In the genomic region with DNA sequence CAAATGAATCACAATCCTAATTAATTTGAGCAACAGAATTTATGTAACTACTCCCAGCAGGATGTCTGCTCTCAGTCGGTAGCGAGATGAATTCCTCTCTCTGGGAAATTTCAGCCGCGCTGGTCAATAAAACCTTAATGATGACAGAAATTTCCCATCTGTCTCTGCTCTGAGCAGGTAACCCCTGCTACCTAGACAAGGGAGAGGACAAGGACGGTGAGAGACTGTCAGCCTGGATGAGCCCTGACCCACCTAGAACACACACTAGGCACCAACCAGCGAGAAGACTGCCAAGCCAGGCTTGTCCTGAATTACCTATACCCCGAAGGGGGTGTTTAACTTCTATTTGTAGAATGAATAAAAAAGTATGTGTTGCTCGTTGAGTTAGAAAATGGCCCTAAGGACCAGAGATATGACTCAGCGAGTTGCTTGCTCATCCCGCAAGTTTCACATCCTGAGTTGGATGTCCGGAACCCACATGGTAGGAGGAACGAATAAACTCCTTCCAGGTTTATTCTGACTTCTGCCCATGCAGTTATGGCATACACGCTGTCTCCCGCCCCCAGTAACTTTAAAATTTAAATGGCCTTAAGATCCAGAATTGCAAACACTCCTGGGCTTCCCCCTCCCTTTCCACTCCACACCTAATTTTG, we compare ENCODE assay signal across 8 mouse cellular contexts.
DNase-seq lines count a peak whose midpoint lies in the region; ATAC-seq and TF ChIP-seq lines count a peak whose summit lies in the region.

No protein-coding gene starts in this region.

- TF ChIP-seq EP300 in heart, postnatal 0 days (IDR thresholded peaks at IDR 0.05; ENCODE audit: low read depth) = no peak

- H3K9ac ChIP-seq in heart, embryonic 11.5 days (ENCODE audit: low read depth, low read length) = peak overlapping the region; percentile 60
- H3K9ac ChIP-seq in heart, postnatal 0 days (replicated peaks; ENCODE audit: low read depth, low read length) = peak overlapping the region; percentile 57; the same call in 1 of the 2 replicates

- DNase-seq in heart, postnatal 25 days (ENCODE audit: low spot score) = no peak
- no peak for DNase-seq in heart, postnatal 0 days (ENCODE audit: low spot score)
- DNase-seq in midbrain, embryonic 10.5 days (ENCODE audit: low spot score) = peak; percentile 16
- DNase-seq in embryo, embryonic 10 days (ENCODE audit: low spot score) = no peak
- no peak for DNase-seq in cerebellum, adult 11-12 months

- H3K27ac ChIP-seq in heart, embryonic 11.5 days (ENCODE audit: low read depth, low read length) = no peak overlapping the region
- no peak overlapping the region for H3K27ac ChIP-seq in bone marrow macrophage, adult 2 months (ENCODE audit: insufficient read depth, low read depth, low read length)
- no peak overlapping the region for H3K27ac ChIP-seq in heart, postnatal 0 days (ENCODE audit: low read depth)
- H3K27ac ChIP-seq in midbrain, embryonic 10.5 days (replicated peaks) = peak overlapping the region; percentile 85

- H3K27me3 ChIP-seq in heart, embryonic 11.5 days (ENCODE audit: control insufficient read depth, insufficient read depth, low read length) = 0 out of 2 replicates have a peak, but pooled peaks cover 2% of the 10 kb centered on the region
- H3K27me3 ChIP-seq in heart, postnatal 0 days (ENCODE audit: control insufficient read depth, insufficient read depth, low read length) = peaks cover 3% of the 10 kb centered on the region; the same call in 1 of the 2 replicates
- no peaks in the 10 kb centered on the region for H3K27me3 ChIP-seq in midbrain, embryonic 10.5 days (ENCODE audit: low read depth, poor library complexity, severe bottlenecking)

- no peak for TF ChIP-seq POLR2A in bone marrow macrophage, adult 2 months (IDR thresholded peaks at IDR 0.05; ENCODE audit: borderline replicate concordance, low read depth, low read length)

- H3K36me3 ChIP-seq in heart, embryonic 11.5 days (ENCODE audit: control insufficient read depth, insufficient read depth, low read length) = no peaks in the 10 kb centered on the region
- H3K36me3 ChIP-seq in heart, postnatal 0 days (replicated peaks; ENCODE audit: control insufficient read depth, insufficient read depth, low read length) = no peaks in the 10 kb centered on the region
- H3K36me3 ChIP-seq in midbrain, embryonic 10.5 days = no peaks in the 10 kb centered on the region

- peak overlapping the region; percentile 88 for H3K4me2 ChIP-seq in heart, embryonic 11.5 days
- H3K4me2 ChIP-seq in heart, postnatal 0 days (ENCODE audit: low read depth, low read length) = peak overlapping the region; percentile 78

- H3K9me3 ChIP-seq in heart, embryonic 11.5 days (replicated peaks; ENCODE audit: control insufficient read depth, low read length) = no peaks in the 10 kb centered on the region
- H3K9me3 ChIP-seq in heart, postnatal 0 days (replicated peaks; ENCODE audit: control insufficient read depth, low read length) = no peaks in the 10 kb centered on the region
- no peaks in the 10 kb centered on the region for H3K9me3 ChIP-seq in midbrain, embryonic 10.5 days (replicated peaks)

- TF ChIP-seq CTCF in bone marrow macrophage, adult 2 months (IDR thresholded peaks at IDR 0.05; ENCODE audit: low read depth, low read length) = no peak
- no peak for TF ChIP-seq CTCF in heart, postnatal 0 days (IDR thresholded peaks at IDR 0.05; ENCODE audit: low read depth)

- 43% methylated on average over 14 of the region's 14 CpGs for WGBS in heart, embryonic 11.5 days (ENCODE audit: insufficient replicate concordance)
- 42% methylated on average over 14 of the region's 14 CpGs for WGBS in heart, postnatal 0 days
- 55% methylated on average over 14 of the region's 14 CpGs for WGBS in midbrain, embryonic 10.5 days

- H3K4me1 ChIP-seq in heart, embryonic 11.5 days (ENCODE audit: control insufficient read depth, insufficient read depth, low read length) = peaks cover 9% of the 10 kb centered on the region; the same call in 1 of the 2 replicates
- H3K4me1 ChIP-seq in bone marrow macrophage, adult 2 months (ENCODE audit: control insufficient read depth, insufficient read depth, low read length) = peaks cover 5% of the 10 kb centered on the region; the same call in 1 of the 2 replicates
- peaks cover 7% of the 10 kb centered on the region; the same call in 1 of the 2 replicates for H3K4me1 ChIP-seq in heart, postnatal 0 days (ENCODE audit: control insufficient read depth, insufficient read depth)
- peaks cover 41% of the 10 kb centered on the region for H3K4me1 ChIP-seq in midbrain, embryonic 10.5 days

- peak overlapping the region; percentile 53 for H3K4me3 ChIP-seq in heart, embryonic 11.5 days (ENCODE audit: low read depth, low read length)
- H3K4me3 ChIP-seq in bone marrow macrophage, adult 2 months (ENCODE audit: insufficient read depth, low read length) = peak overlapping the region; percentile 28; the same call in 1 of the 2 replicates
- peak overlapping the region; percentile 47 for H3K4me3 ChIP-seq in heart, postnatal 0 days (ENCODE audit: low read depth, low read length)
- H3K4me3 ChIP-seq in midbrain, embryonic 10.5 days = peak overlapping the region; percentile 58

- no peak for ATAC-seq in heart, embryonic 11.5 days (replicated peaks; ENCODE audit: insufficient number of reproducible peaks, low FRiP score, low TSS enrichment)
- no peak for ATAC-seq in heart, postnatal 0 days (ENCODE audit: insufficient read depth, low read depth)
- ATAC-seq in erythroid progenitor cell, adult 5-6 weeks (replicated peaks; ENCODE audit: low FRiP score, poor library complexity, severe bottlenecking) = no peak

- intact Hi-C loops in heart, postnatal 25 days (cut with DNase I) = loop anchor here (5.0 kb wide), 2 partner anchors 42 to 73 kb away; no protein-coding TSS in a partner anchor
